Mouse (Mus musculus) heart, adult 2 months (tissue): ENCODE results near the gene Sult1a1.

Source experiments
- CTCF ChIP-seq: fragments of 200-600 bp; IDR thresholded peaks from 2 replicates; pipeline ENCODE4 v1.8.1; 2022; ENCODE audit warnings: antibody characterized with exemption, mild to moderate bottlenecking, moderate library complexity
- EP300 ChIP-seq: fragments of 200-500 bp; IDR thresholded peaks from 2 replicates; pipeline ENCODE4 v1.6.1; 2011; ENCODE audit warnings: low read depth, low read length, control low read depth; ENCODE audit not compliant: insufficient read depth

DNA sequence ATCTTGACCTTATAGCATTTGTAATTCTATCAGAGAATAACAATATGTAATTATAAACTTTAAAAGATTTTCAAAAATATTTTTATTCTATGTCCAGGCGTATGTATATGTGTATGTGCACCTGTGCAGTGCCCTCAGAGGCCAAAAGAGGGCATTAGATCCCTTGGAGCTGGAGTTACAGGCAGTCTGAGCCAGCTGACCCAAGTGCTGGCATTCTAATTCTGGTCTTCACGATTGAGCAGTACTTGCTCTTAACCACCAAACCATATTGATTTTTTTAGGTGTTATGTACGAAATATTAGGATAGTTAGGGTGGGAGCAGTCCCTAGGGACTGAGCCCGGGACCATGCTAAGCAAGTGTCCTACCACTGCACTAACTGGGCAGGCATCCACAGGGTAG lies 27.7 kb downstream of the Sult1a1 start:
- peak; percentile 54 for TF ChIP-seq CTCF
- no peak for TF ChIP-seq EP300
